Mouse (Mus musculus) hindbrain, embryonic 10.5 days (tissue): ENCODE data around the gene Bcl2l12. TPM values are rescaled to one million over a fixed set of nuclear protein-coding genes. Genes with fewer than 3 reads are reported as not detected.

Experiments used
- DNase-seq: peaks from one replicate; pipeline ENCODE4 v3.0.0-alpha.2; 2017; ENCODE audit warnings: low spot score
- H3K27ac ChIP-seq: fragments of 300-500 bp; sonication (generic); 2 replicates; pipeline ENCODE4 v1.5.1; 2016; ENCODE audit warnings: mild to moderate bottlenecking, moderate library complexity
- H3K27me3 ChIP-seq: fragments of 300-500 bp; sonication (generic); 2 replicates; pipeline ENCODE4 v1.6.1; 2016; ENCODE audit warnings: mild to moderate bottlenecking; ENCODE audit not compliant: poor library complexity, insufficient read depth, severe bottlenecking
- H3K36me3 ChIP-seq: fragments of 300-500 bp; sonication (generic); 2 replicates; pipeline ENCODE4 v1.6.1; 2016; ENCODE audit warnings: mild to moderate bottlenecking, moderate library complexity
- H3K4me1 ChIP-seq: fragments of 300-500 bp; sonication (generic); replicated peaks from 2 replicates; pipeline ENCODE4 v1.6.1; 2016; ENCODE audit warnings: mild to moderate bottlenecking
- H3K4me3 ChIP-seq: fragments of 300-500 bp; sonication (generic); 2 replicates; pipeline ENCODE4 v1.5.1; 2016; ENCODE audit warnings: mild to moderate bottlenecking, moderate library complexity
- H3K9me3 ChIP-seq: fragments of 300-500 bp; sonication (generic); 2 replicates; pipeline ENCODE4 v1.6.1; 2016; ENCODE audit warnings: mild to moderate bottlenecking, moderate library complexity
- WGBS: fragments of 180-500 bp; shearing (Covaris S2); methylation state at CpG from one replicate; pipeline ENCODE4 v1.1.7; 2016; 5-methylcytosine and 5-hydroxymethylcytosine counted together
- polyA plus RNA-seq: library from polyadenylated mRNA; unstranded; fragments of >200 nt; fragmentation: Nextera tagmentation; extraction: Ambion mirVana; gene quantifications from 2 replicates; pipeline ENCODE4 v1.2.1, GENCODE M21; 2016

The Bcl2l12 gene
- polyA plus RNA-seq, 1 experiment from 2014 or later, result 69.6 TPM

DNA sequence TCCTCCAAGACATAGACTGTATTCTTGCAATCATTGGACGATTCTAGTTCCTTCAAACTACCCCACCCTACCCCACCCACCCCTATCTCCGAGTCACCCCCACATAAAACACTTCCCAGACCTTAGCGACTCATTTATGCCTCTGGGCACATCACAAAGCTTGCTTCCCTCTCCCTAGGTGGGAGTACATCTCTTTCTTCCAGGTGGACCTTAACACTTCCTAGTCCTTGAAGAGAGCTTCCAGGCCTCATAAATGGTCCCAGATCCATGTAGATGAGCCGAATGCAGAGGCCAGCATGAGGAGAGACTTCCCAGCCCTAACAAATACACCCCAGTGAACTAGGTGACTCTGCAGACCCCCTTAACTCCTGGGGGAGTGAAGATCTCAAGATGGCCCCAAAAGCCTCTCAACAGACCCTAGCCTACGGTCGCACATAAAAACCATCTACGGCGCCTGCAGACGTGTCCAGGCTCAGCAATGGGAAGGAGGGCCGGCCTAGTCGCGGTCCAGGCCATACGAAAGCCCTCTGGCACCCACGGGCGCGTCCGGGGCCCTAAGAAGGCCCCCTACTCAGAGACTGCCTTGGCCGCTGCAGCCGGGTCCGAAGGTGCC, 16.9 kb upstream of the Bcl2l12 start:
- no peaks in the 10 kb centered on the region for H3K9me3 ChIP-seq
- peaks cover 53% of the 10 kb centered on the region for H3K4me1 ChIP-seq
- 3% methylated on average over 20 of the region's 20 CpGs for WGBS
- peak overlapping the region; percentile 91 for H3K27ac ChIP-seq
- peak overlapping the region; percentile 68 for H3K4me3 ChIP-seq
- H3K36me3 ChIP-seq, result peaks cover 37% of the 10 kb centered on the region
- H3K27me3 ChIP-seq, result peaks cover 12% of the 10 kb centered on the region; the same call in 1 of the 2 replicates
- DNase-seq, result no peak

DNA sequence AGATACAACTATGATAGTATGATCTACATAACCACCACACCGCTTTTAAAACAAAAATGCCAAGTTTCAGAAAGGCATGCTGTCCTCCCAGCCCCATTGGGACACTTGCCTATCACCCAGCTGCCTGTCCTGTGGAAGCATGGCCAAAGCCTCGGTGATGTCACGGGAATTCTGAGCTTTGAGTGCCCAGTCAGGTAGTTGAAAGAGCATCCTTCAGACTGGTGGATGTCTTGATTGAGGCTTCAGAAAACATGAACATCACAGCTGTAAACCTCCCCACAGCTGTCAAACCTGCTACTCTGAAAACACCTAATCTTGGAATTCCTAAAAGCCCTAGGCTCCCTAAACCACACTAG, 15.6 kb upstream of the Bcl2l12 start:
- no peak for DNase-seq
- peaks cover 8% of the 10 kb centered on the region; the same call in 1 of the 2 replicates for H3K27me3 ChIP-seq
- H3K4me3 ChIP-seq, result no peak overlapping the region
- H3K36me3 ChIP-seq, result peaks cover 51% of the 10 kb centered on the region
- no peak overlapping the region for H3K27ac ChIP-seq
- peaks cover 46% of the 10 kb centered on the region for H3K4me1 ChIP-seq
- H3K9me3 ChIP-seq, result no peaks in the 10 kb centered on the region
- WGBS, result 95% methylated on average over 3 of the region's 3 CpGs

DNA sequence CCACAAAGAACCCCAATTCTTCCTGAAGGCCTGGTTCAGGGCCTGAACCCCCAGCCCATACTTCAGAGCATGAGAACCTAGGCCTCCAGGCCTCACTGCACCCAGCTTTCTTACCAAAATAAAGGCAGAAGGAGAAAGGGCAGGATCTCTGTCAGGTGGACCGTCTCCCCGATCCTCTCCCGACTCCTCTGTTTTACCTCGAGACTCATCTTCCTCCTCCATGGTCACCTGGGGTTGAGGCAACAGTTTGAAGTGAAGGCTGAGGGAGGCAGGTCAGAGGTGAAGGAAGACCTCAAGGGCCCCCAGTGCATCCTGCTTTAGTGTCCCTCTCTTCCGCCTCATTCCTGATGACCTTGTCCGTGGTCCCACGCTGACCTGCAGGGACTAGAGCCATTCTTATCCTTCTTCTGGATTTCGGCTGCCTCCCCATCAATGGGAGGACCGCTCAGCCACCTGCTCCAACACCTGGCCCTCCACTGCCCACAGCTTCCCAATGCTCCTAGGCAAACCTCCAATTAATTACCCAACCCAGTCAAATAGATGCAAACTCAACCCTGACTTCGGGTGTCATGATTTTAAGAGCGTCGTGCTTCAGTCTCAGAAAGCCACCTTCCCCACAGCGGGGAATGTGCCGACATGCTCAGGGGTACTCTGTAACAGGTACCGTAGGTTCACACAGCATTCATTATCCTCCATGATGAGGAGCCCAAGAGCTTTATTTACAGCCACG, 15.0 kb upstream of the Bcl2l12 start:
- Histone ChIP-seq H3K27ac (no peak overlapping the region), H3K27me3 (0 out of 2 replicates have a peak, but pooled peaks cover 2% of the 10 kb centered on the region), H3K4me1 (peaks cover 41% of the 10 kb centered on the region), H3K36me3 (peaks cover 56% of the 10 kb centered on the region), H3K4me3 (peak overlapping the region; percentile 14), H3K9me3 (no peaks in the 10 kb centered on the region)
- no peak for DNase-seq
- WGBS, result 94% methylated on average over 16 of the region's 16 CpGs

DNA sequence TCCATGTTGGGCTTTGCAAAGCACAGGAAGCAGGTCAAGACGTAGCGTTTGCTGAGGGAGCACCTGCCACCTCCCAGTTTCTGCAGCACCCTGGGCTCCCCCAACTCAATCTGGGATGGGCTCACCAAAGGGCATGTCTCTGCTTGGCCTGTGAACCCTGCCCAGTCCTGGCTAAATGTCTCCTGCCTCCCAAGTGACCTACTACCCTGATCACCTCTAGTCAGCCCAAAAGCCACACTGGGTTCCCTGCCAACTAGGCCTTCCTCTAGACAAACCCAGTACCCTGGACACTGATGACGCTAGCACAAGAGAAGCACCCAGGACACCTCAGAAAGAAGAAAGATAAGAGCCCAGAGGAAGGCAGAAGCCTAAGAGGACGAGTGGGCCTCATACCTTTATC, 14.3 kb upstream of the Bcl2l12 start:
- H3K4me3 ChIP-seq, result peak overlapping the region; percentile 14; the same call in 1 of the 2 replicates
- no peaks in the 10 kb centered on the region for H3K27me3 ChIP-seq
- no peak overlapping the region for H3K27ac ChIP-seq
- WGBS, result 81% methylated on average over 4 of the region's 4 CpGs
- no peaks in the 10 kb centered on the region for H3K9me3 ChIP-seq
- peaks cover 63% of the 10 kb centered on the region for H3K36me3 ChIP-seq
- H3K4me1 ChIP-seq, result peaks cover 34% of the 10 kb centered on the region
- DNase-seq, result no peak

DNA sequence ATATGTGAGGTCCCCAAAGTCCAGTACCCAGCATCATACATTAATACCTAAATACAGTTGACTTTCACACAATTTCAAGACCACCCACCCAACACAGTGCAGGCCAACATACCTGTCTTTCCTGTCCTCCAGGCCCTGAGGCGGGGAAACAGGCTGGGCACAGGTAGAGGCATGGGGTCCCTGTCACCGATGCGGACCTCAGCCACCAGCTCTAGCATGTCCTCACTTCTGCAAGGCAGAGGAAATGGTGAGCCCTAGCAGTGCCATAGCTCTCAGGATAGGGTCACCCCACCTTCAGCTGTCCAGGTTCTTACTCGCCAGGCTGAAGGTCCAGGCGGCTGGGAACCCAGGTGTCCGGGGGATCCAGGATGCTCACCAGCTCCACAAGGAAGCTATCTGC, 13.5 kb upstream of the Bcl2l12 start:
- peaks cover 71% of the 10 kb centered on the region for H3K36me3 ChIP-seq
- no peak overlapping the region for H3K4me3 ChIP-seq
- DNase-seq, result no peak

DNA sequence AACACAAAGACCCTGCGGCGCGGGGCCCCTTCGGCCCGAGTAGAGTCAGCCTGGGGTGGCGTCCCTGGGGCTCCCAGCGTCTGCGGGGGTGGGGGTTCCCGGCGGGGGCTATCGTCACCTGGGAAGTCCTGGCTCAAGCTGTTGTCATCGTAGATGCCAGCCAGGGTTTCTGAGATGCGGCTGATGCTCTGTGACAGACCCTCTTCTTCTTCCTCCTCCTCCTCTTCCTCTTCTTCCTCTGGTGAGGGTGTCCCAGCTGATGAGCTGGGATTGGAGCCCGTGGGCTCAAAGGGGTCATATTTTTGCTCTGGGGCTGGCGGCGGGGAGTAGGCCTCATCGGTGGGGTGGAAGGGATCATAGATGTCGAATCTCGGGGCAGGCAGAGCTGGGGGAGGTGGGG, 9.9 kb upstream of the Bcl2l12 start:
- Histone ChIP-seq H3K4me3 (no peak overlapping the region), H3K36me3 (peaks cover 100% of the 10 kb centered on the region)
- WGBS, result 97% methylated on average over 19 of the region's 19 CpGs

More for the DNA sequence above, 13.5 kb upstream of the Bcl2l12 start:
- Histone ChIP-seq H3K9me3 (no peaks in the 10 kb centered on the region), H3K4me1 (peaks cover 29% of the 10 kb centered on the region), H3K27ac (no peak overlapping the region), H3K27me3 (no peaks in the 10 kb centered on the region)
- 98% methylated on average over 6 of the region's 6 CpGs for WGBS

DNA sequence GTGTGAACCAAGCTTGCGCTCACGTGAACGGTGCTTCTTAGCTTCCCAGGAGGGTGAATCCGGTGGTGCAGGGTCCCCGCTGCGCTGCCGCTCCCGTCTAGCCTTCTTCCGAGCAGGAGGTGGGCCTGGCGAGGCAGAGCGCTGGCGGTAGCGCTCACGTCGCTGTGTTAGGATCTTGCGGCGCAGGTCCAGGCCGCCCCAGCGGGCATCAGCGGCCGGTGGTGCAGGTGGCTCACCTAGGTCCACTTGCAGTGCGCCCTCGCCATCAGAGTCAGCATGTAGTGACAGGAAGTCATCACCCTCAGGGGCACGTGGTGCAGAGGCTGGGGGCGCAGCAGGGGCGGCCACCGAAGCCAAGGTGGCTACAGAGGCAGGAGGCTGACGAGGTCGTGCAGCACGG, 9.3 kb upstream of the Bcl2l12 start:
- peaks cover 100% of the 10 kb centered on the region for H3K36me3 ChIP-seq
- no peaks in the 10 kb centered on the region for H3K9me3 ChIP-seq
- H3K4me1 ChIP-seq, result peaks cover 2% of the 10 kb centered on the region; the same call in 1 of the 2 replicates
- no peak overlapping the region for H3K27ac ChIP-seq
- H3K4me3 ChIP-seq, result no peak overlapping the region
- DNase-seq, result no peak
- WGBS, result 96% methylated on average over 30 of the region's 30 CpGs
- no peaks in the 10 kb centered on the region for H3K27me3 ChIP-seq

More for the DNA sequence above, 9.9 kb upstream of the Bcl2l12 start:
- Histone ChIP-seq H3K27ac (no peak overlapping the region), H3K4me1 (peaks cover 7% of the 10 kb centered on the region; the same call in 1 of the 2 replicates), H3K9me3 (no peaks in the 10 kb centered on the region), H3K27me3 (no peaks in the 10 kb centered on the region)
- no peak for DNase-seq

DNA sequence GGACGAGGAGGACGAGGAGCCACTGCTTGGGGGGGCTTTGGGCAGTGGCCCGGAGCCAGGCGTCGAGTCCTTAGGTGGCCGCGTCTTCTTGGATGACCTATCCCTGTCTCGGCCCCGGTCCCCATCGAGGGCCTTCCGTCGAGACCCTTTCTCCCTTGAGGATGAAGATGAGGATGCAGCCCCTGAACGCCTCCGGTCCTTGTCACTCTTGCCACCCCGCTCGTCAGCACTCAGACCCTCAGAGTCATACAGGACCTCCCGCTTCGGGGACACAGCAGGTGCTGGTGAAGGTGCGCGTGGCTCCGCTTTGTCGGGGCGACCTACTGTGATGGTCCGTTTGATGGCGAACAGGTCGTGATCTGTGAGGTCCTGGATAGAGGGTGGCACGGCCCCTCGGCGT, 8.6 kb upstream of the Bcl2l12 start:
- Histone ChIP-seq H3K27me3 (no peaks in the 10 kb centered on the region), H3K4me1 (no peaks in the 10 kb centered on the region), H3K4me3 (no peak overlapping the region; the same call in 1 of the 2 replicates), H3K27ac (no peak overlapping the region), H3K9me3 (no peaks in the 10 kb centered on the region), H3K36me3 (peaks cover 100% of the 10 kb centered on the region)
- WGBS, result 96% methylated on average over 29 of the region's 29 CpGs
- DNase-seq, result no peak

DNA sequence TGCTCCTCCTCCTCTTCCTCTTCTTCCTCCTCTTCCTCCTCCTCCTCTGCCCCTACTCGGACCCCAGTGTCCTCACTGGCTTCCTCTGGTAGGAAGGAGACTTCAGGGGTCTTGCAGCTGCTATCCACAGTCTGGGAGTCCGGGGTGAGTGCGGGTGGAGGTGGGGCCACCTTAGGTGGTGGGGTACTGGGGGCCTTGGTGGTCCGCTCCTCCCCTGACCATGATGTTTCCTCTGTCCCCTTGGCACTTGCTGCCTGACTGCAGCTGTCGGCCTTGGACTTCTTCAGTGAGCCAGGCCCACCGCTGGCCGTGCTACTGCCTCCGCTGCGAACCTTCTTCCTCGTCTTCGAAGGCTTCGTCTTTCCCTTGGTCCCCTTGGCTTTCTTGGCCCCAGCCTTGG, 8.0 kb upstream of the Bcl2l12 start:
- Histone ChIP-seq H3K9me3 (no peaks in the 10 kb centered on the region), H3K36me3 (peaks cover 100% of the 10 kb centered on the region), H3K4me3 (no peak overlapping the region), H3K27me3 (no peaks in the 10 kb centered on the region), H3K4me1 (no peaks in the 10 kb centered on the region), H3K27ac (no peak overlapping the region)
- 95% methylated on average over 12 of the region's 12 CpGs for whole genome bisulfite sequencing
- DNase-seq, result no peak

DNA sequence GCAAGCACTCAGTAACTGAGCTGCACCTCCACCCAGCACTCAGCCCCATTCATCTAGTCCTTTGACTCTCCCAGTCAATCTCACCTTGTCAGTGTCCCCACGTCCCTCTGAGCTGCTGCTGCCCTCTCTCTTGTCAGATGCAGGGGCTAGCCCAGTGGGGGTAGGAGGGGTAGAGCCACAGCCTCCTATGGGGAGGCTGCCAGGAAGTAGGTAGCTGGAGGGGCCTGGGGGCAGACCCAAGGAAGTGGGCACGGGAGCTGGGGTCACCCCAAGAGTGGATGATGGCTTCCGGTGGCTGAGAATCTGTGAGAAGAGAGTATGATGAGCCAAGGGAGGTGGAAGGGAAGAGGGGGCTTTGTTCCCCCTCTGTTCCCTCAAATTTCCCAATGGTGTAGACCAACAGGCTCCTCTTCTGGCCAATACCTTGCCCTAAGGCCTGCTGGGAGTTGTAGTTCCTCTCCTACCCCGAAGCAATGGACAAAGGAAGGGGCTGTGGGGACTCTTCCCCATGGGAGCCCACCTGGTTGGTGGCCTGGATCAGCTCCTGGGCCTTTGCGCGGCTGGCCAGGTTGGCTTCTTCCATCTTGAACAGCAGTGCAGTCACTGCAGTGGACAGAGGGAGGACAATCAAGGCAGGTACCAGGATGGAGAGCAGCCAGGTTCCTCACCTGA, 6.9 kb upstream of the Bcl2l12 start:
- no peak for DNase-seq
- Histone ChIP-seq H3K4me1 (no peaks in the 10 kb centered on the region), H3K27me3 (no peaks in the 10 kb centered on the region), H3K36me3 (peaks cover 100% of the 10 kb centered on the region), H3K27ac (no peak overlapping the region), H3K4me3 (no peak overlapping the region), H3K9me3 (no peaks in the 10 kb centered on the region)
- WGBS, result 94% methylated on average over 6 of the region's 6 CpGs

DNA sequence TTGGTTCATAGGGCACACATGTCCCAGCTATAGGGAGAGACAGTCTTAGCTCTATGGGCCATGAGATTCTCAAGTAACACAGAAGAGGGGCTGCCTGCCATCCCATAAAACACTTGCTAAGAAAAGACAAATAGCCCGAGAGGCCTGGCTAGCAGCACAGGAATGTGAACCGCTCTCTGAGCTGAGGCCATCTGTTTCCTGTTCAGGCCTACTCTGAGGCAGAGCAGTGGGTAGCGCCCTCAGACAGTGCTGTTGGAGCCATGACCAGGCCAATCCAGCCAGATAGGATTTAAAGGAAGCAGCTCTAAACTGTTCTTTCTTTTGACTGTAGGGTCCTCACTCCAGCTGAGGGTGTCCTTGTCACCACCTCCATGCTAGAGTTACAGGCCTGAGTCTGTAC, 6.0 kb upstream of the Bcl2l12 start:
- 84% methylated on average over 3 of the region's 3 CpGs for WGBS
- no peak for DNase-seq
- peak overlapping the region; percentile 11; the same call in 1 of the 2 replicates for H3K4me3 ChIP-seq
- peaks cover 100% of the 10 kb centered on the region for H3K36me3 ChIP-seq
- no peak overlapping the region for H3K27ac ChIP-seq
- H3K27me3 ChIP-seq, result no peaks in the 10 kb centered on the region
- 0 out of 2 replicates have a peak, but pooled peaks cover 6% of the 10 kb centered on the region for H3K4me1 ChIP-seq
- H3K9me3 ChIP-seq, result no peaks in the 10 kb centered on the region

DNA sequence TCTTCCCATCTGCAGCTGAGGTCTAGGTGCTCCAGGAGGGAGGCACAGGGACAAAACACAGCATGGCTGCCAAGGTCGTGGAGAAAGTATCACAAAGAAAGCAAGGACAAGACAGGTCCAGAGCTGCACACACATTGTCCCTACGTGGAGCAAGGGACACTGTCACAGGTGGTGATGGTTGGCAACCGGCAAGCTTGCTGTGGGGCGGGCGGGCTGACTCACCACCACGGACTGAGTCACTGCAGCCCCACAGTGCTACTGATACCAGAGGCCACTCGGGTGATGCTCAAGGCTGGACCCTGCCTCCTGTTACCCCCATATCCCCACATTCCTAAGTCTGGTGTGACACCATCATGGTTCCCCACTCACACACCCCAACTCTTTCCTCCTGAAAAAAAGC, 3.9 kb upstream of the Bcl2l12 start:
- H3K9me3 ChIP-seq, result no peaks in the 10 kb centered on the region
- H3K27me3 ChIP-seq, result no peaks in the 10 kb centered on the region
- H3K4me1 ChIP-seq, result peaks cover 22% of the 10 kb centered on the region
- no peak overlapping the region for H3K27ac ChIP-seq
- 90% methylated on average over 7 of the region's 7 CpGs for WGBS
- no peak for DNase-seq
- peaks cover 81% of the 10 kb centered on the region for H3K36me3 ChIP-seq
- no peak overlapping the region for H3K4me3 ChIP-seq
